ENCODE assay signal across 24 mouse cellular contexts in genomic region chr9:29651856-29652255, GRCm38 (mm10).
A peak's percentile ranks its signal among the peaks of the same experiment; 100 is the strongest.
DNase-seq lines count a peak whose midpoint lies in the region; ATAC-seq and TF ChIP-seq lines count a peak whose summit lies in the region.
"Had no signal": no experiment of that assay in that cellular context is flagged by ENCODE, and none has a peak within 500 bp of the region (broad histone marks: within the 10 kb centered on the region; RNA-seq: fewer than 3 reads in every experiment).

No protein-coding gene starts in this region.

- H3K27me3 ChIP-seq in heart, embryonic 11.5 days (ENCODE audit: control insufficient read depth, insufficient read depth, low read length), result no peaks in the 10 kb centered on the region
- no peaks in the 10 kb centered on the region for H3K27me3 ChIP-seq in liver, postnatal 0 days (ENCODE audit: insufficient read depth, low read length)
- no peaks in the 10 kb centered on the region for H3K27me3 ChIP-seq in liver, embryonic 11.5 days (replicated peaks; ENCODE audit: control insufficient read depth, insufficient read depth, low read length)
- H3K27me3 ChIP-seq: CH12.LX; embryonic facial prominence, embryonic 15.5 days had no signal

- no peaks in the 10 kb centered on the region for H3K9me3 ChIP-seq in heart, embryonic 11.5 days (replicated peaks; ENCODE audit: control insufficient read depth, low read length)
- H3K9me3 ChIP-seq in liver, postnatal 0 days (ENCODE audit: low read length), result no peaks in the 10 kb centered on the region
- H3K9me3 ChIP-seq in liver, embryonic 11.5 days (ENCODE audit: control insufficient read depth, low read length), result no peaks in the 10 kb centered on the region
- H3K9me3 ChIP-seq: embryonic facial prominence, embryonic 15.5 days; forebrain, embryonic 10.5 days; forebrain, embryonic 12.5 days had no signal

- TF ChIP-seq EP300 in liver, postnatal 0 days (IDR thresholded peaks at IDR 0.05; ENCODE audit: low read depth), result no peak

- H3K36me3 ChIP-seq in heart, embryonic 11.5 days (ENCODE audit: control insufficient read depth, insufficient read depth, low read length), result no peaks in the 10 kb centered on the region
- no peaks in the 10 kb centered on the region for H3K36me3 ChIP-seq in liver, postnatal 0 days (replicated peaks; ENCODE audit: insufficient read depth, low read length)
- no peaks in the 10 kb centered on the region for H3K36me3 ChIP-seq in liver, embryonic 11.5 days (ENCODE audit: control insufficient read depth, insufficient read depth, low read length)
- H3K36me3 ChIP-seq: embryonic facial prominence, embryonic 13.5 days; embryonic facial prominence, embryonic 15.5 days; forebrain, embryonic 10.5 days; forebrain, embryonic 12.5 days; G1E had no signal

- no peak overlapping the region for H3K4me3 ChIP-seq in heart, embryonic 11.5 days (ENCODE audit: low read depth, low read length)
- no peak overlapping the region for H3K4me3 ChIP-seq in liver, postnatal 0 days (ENCODE audit: low read depth, low read length)
- H3K4me3 ChIP-seq in liver, embryonic 11.5 days (ENCODE audit: low read depth, low read length), result no peak overlapping the region
- H3K4me3 ChIP-seq: embryonic facial prominence, embryonic 13.5 days; embryonic facial prominence, embryonic 15.5 days; erythroblast, embryonic 14.5 days; forebrain, embryonic 10.5 days; forebrain, embryonic 12.5 days had no signal

- ATAC-seq in heart, embryonic 11.5 days (replicated peaks; ENCODE audit: insufficient number of reproducible peaks, low FRiP score, low TSS enrichment), result no peak
- ATAC-seq in liver, postnatal 0 days, result no peak
- no peak for ATAC-seq in liver, embryonic 11.5 days (replicated peaks; ENCODE audit: low FRiP score)
- ATAC-seq: activated CD4-positive, CD25-positive, alpha-beta regulatory T cell, adult 4 months; CD4-positive, CD25-positive, alpha-beta regulatory T cell, adult 4 months; forebrain, embryonic 14.5 days; forebrain, embryonic 16.5 days; Patski had no signal

- DNase-seq in cerebellum, adult 11-12 months, result peak; percentile 16
- no peak for DNase-seq in cerebellum, adult 11 months
- peak; percentile 59 for DNase-seq in heart, adult 11 months
- peak; percentile 9 for DNase-seq in liver, postnatal 0 days
- no peak for DNase-seq in liver, embryonic 11.5 days (ENCODE audit: low spot score)
- DNase-seq: adrenal gland, adult 8-10 months; adrenal gland, postnatal 14 days; adrenal gland, postnatal 36 days; B cell, adult 2 months; cerebellum, adult 8-10 months; embryo, embryonic 11 days had no signal

- no peaks in the 10 kb centered on the region; the same call in 1 of the 2 replicates for H3K4me1 ChIP-seq in heart, embryonic 11.5 days (ENCODE audit: control insufficient read depth, insufficient read depth, low read length)
- no peaks in the 10 kb centered on the region for H3K4me1 ChIP-seq in liver, postnatal 0 days (ENCODE audit: insufficient read depth)
- H3K4me1 ChIP-seq in liver, embryonic 11.5 days (replicated peaks; ENCODE audit: control insufficient read depth, insufficient read depth, low read length), result no peaks in the 10 kb centered on the region

- WGBS in heart, embryonic 11.5 days (ENCODE audit: insufficient replicate concordance), result 66% methylated on average over 5 of the region's 5 CpGs
- 49% methylated on average over 5 of the region's 5 CpGs for WGBS in liver, postnatal 0 days (ENCODE audit: insufficient replicate concordance)
- 58% methylated on average over 5 of the region's 5 CpGs for WGBS in liver, embryonic 11.5 days

- H3K9ac ChIP-seq in heart, embryonic 11.5 days (ENCODE audit: low read depth, low read length), result no peak overlapping the region
- H3K9ac ChIP-seq in liver, postnatal 0 days (replicated peaks), result no peak overlapping the region
- H3K9ac ChIP-seq in liver, embryonic 11.5 days (ENCODE audit: low read depth, low read length), result no peak overlapping the region
- H3K9ac ChIP-seq: embryonic facial prominence, embryonic 13.5 days; embryonic facial prominence, embryonic 15.5 days; forebrain, embryonic 12.5 days had no signal

- no peak for TF ChIP-seq CTCF in liver, postnatal 0 days (IDR thresholded peaks at IDR 0.05; ENCODE audit: low read depth)

- H3K4me2 ChIP-seq in heart, embryonic 11.5 days, result no peak overlapping the region
- H3K4me2 ChIP-seq in liver, postnatal 0 days (ENCODE audit: low read depth, low read length), result no peak overlapping the region
- H3K4me2 ChIP-seq in liver, embryonic 11.5 days, result no peak overlapping the region
- H3K4me2 ChIP-seq: embryonic facial prominence, embryonic 13.5 days; embryonic facial prominence, embryonic 15.5 days; forebrain, embryonic 12.5 days had no signal

- H3K27ac ChIP-seq in heart, embryonic 11.5 days (ENCODE audit: low read depth, low read length), result no peak overlapping the region
- no peak overlapping the region for H3K27ac ChIP-seq in liver, postnatal 0 days (ENCODE audit: low read depth)
- H3K27ac ChIP-seq in liver, embryonic 11.5 days (ENCODE audit: low read depth, low read length), result no peak overlapping the region
- H3K27ac ChIP-seq: embryonic facial prominence, embryonic 13.5 days; embryonic facial prominence, embryonic 15.5 days; forebrain, embryonic 10.5 days; forebrain, embryonic 12.5 days had no signal

Comparison
In these comparisons a context has a peak if more than half of its experiments do, and no peak if none do; other contexts are left out.
1. DNase-seq: peak in cerebellum, adult 11-12 months (single experiment), heart, adult 11 months (single experiment) and liver, postnatal 0 days (single experiment); none in cerebellum, adult 11 months (single experiment) and liver, embryonic 11.5 days (single experiment).